Mouse (Mus musculus): ENCODE results near the gene Dolk.

GRCm38 (mm10) chr2:30249182-30249581, 37.0 kb downstream of the Dolk start:
- TF ChIP-seq CTCF (IDR thresholded peaks at IDR 0.05; ENCODE audit: insufficient read depth, low read depth, low read length) (no peak), POLR2A (IDR thresholded peaks at IDR 0.05; ENCODE audit: insufficient read depth, low read depth, low read length) (no peak)

All from olfactory bulb, adult 2 months (tissue).